In genomic region chr14:122463080-122463691, GRCm38 (mm10) we compare ENCODE assay signal across 8 mouse cellular contexts. TPM values are rescaled to one million over a fixed set of nuclear protein-coding genes. Genes with fewer than 3 reads are reported as not detected.
DNase-seq lines count a peak whose midpoint lies in the region; ATAC-seq and TF ChIP-seq lines count a peak whose summit lies in the region.

No protein-coding gene starts in this region.

- H3K27ac ChIP-seq in kidney, postnatal 0 days = no peak overlapping the region
- H3K27ac ChIP-seq in forebrain, embryonic 12.5 days = peak overlapping the region; percentile 99
- H3K27ac ChIP-seq in liver, embryonic 12.5 days = no peak overlapping the region

- H3K27me3 ChIP-seq in kidney, postnatal 0 days (ENCODE audit: insufficient read depth, low read length) = peaks cover 76% of the 10 kb centered on the region
- peaks cover 63% of the 10 kb centered on the region for H3K27me3 ChIP-seq in forebrain, embryonic 12.5 days
- peaks cover 88% of the 10 kb centered on the region for H3K27me3 ChIP-seq in liver, embryonic 12.5 days (replicated peaks)
- peaks cover 4% of the 10 kb centered on the region for H3K27me3 ChIP-seq in splenic B cell, adult 2 months (ENCODE audit: control insufficient read depth, insufficient read depth, low read length, poor library complexity, severe bottlenecking)

- H3K36me3 ChIP-seq in kidney, postnatal 0 days (ENCODE audit: insufficient read depth, low read length) = no peaks in the 10 kb centered on the region
- H3K36me3 ChIP-seq in forebrain, embryonic 12.5 days (replicated peaks) = no peaks in the 10 kb centered on the region
- no peaks in the 10 kb centered on the region for H3K36me3 ChIP-seq in liver, embryonic 12.5 days
- H3K36me3 ChIP-seq in splenic B cell, adult 2 months (ENCODE audit: control insufficient read depth, insufficient read depth, low read length, poor library complexity, severe bottlenecking) = no peaks in the 10 kb centered on the region

- H3K9ac ChIP-seq in kidney, postnatal 0 days (ENCODE audit: low read depth, low read length) = no peak overlapping the region
- H3K9ac ChIP-seq in forebrain, embryonic 12.5 days = peak overlapping the region; percentile 96
- H3K9ac ChIP-seq in liver, embryonic 12.5 days = no peak overlapping the region

- H3K4me1 ChIP-seq in kidney, postnatal 0 days (replicated peaks; ENCODE audit: insufficient read depth, low read length) = peaks cover 18% of the 10 kb centered on the region
- peaks cover 46% of the 10 kb centered on the region for H3K4me1 ChIP-seq in forebrain, embryonic 12.5 days
- H3K4me1 ChIP-seq in liver, embryonic 12.5 days = peaks cover 26% of the 10 kb centered on the region
- peaks cover 5% of the 10 kb centered on the region; the same call in 1 of the 2 replicates for H3K4me1 ChIP-seq in lung, adult 2 months (ENCODE audit: control insufficient read depth, insufficient read depth, low read length)

- 3% methylated on average over 40 of the region's 40 CpGs for WGBS in kidney, postnatal 0 days
- under 1% methylated on average over 40 of the region's 40 CpGs for WGBS in forebrain, embryonic 12.5 days
- WGBS in liver, embryonic 12.5 days (ENCODE audit: insufficient replicate concordance) = 2% methylated on average over 40 of the region's 40 CpGs
- WGBS in lung, adult 2 months = 6% methylated on average over 40 of the region's 40 CpGs

- TF ChIP-seq CTCF in kidney, postnatal 0 days (IDR thresholded peaks at IDR 0.05; ENCODE audit: low read depth) = no peak
- TF ChIP-seq CTCF in lung, adult 2 months (IDR thresholded peaks at IDR 0.05; ENCODE audit: insufficient read depth, low read length) = no peak

- H3K4me3 ChIP-seq in kidney, postnatal 0 days (replicated peaks; ENCODE audit: low read depth, low read length) = peak overlapping the region; percentile 40
- peak overlapping the region; percentile 72 for H3K4me3 ChIP-seq in forebrain, embryonic 12.5 days (replicated peaks)
- peak overlapping the region; percentile 53 for H3K4me3 ChIP-seq in liver, embryonic 12.5 days
- H3K4me3 ChIP-seq in lung, adult 2 months (replicated peaks; ENCODE audit: extremely low read depth, low read depth, low read length) = no peak overlapping the region

- no peaks in the 10 kb centered on the region for H3K9me3 ChIP-seq in kidney, postnatal 0 days (replicated peaks; ENCODE audit: low read length)
- no peaks in the 10 kb centered on the region for H3K9me3 ChIP-seq in forebrain, embryonic 12.5 days
- no peaks in the 10 kb centered on the region for H3K9me3 ChIP-seq in liver, embryonic 12.5 days (replicated peaks)

- DNase-seq in kidney, postnatal 0 days (ENCODE audit: low spot score) = no peak
- DNase-seq in kidney, postnatal 4 days = no peak
- DNase-seq in brain, adult 2 months (ENCODE audit: low read depth, low spot score) = peak; percentile 52
- DNase-seq in splenic B cell, adult 2 months (ENCODE audit: low read depth, low spot score) = peak; percentile 39
- no peak for DNase-seq in thymus, postnatal 25 days
- no peak for DNase-seq in lung, adult 2 months

- TF ChIP-seq POLR2A in lung, adult 2 months (IDR thresholded peaks at IDR 0.05; ENCODE audit: borderline replicate concordance, extremely low read depth, low read depth, low read length) = no peak

- ATAC-seq in kidney, postnatal 0 days (replicated peaks; ENCODE audit: low FRiP score, low read depth) = no peak
- ATAC-seq in forebrain, embryonic 12.5 days (ENCODE audit: low FRiP score) = no peak
- ATAC-seq in liver, embryonic 12.5 days = no peak

- peak overlapping the region; percentile 80 for H3K4me2 ChIP-seq in kidney, postnatal 0 days (ENCODE audit: low read length)
- H3K4me2 ChIP-seq in forebrain, embryonic 12.5 days = peak overlapping the region; percentile 76
- peak overlapping the region; percentile 77 for H3K4me2 ChIP-seq in liver, embryonic 12.5 days

RNA-seq across cellular contexts. Expression of gene Zic5, which starts 2.3 kb away (rescaled TPM):
- 0.06 and 0.11 TPM in 2 replicates for polyA plus RNA-seq in kidney, postnatal 0 days (2015; fragmentation: Nextera tagmentation; extraction: Ambion mirVana)
- 18.6 and 25.8 TPM in 2 replicates for polyA plus RNA-seq in forebrain, embryonic 12.5 days (2016; fragmentation: Nextera tagmentation; extraction: Ambion mirVana)
- polyA plus RNA-seq in liver, embryonic 12.5 days (2016; fragmentation: Nextera tagmentation; extraction: Ambion mirVana) = not detected in 2 replicates
- polyA plus RNA-seq in lung, adult 2 months (2012; rRNA removed) = 0.06 TPM in 1 of 2 replicates, not detected in the other

RNA-seq across cellular contexts. Expression of gene Zic2, which starts 12.0 kb away (rescaled TPM):
- not detected in 2 replicates for polyA plus RNA-seq in kidney, postnatal 0 days (2015; fragmentation: Nextera tagmentation; extraction: Ambion mirVana)
- 12.7 and 16.3 TPM in 2 replicates for polyA plus RNA-seq in forebrain, embryonic 12.5 days (2016; fragmentation: Nextera tagmentation; extraction: Ambion mirVana)
- polyA plus RNA-seq in liver, embryonic 12.5 days (2016; fragmentation: Nextera tagmentation; extraction: Ambion mirVana) = not detected in 2 replicates
- polyA plus RNA-seq in lung, adult 2 months (2012; rRNA removed) = not detected in 2 replicates

RNA-seq across cellular contexts. Expression of gene Gm5089, which starts 12.3 kb away (rescaled TPM):
- not detected in 2 replicates for polyA plus RNA-seq in kidney, postnatal 0 days (2015; fragmentation: Nextera tagmentation; extraction: Ambion mirVana)
- polyA plus RNA-seq in forebrain, embryonic 12.5 days (2016; fragmentation: Nextera tagmentation; extraction: Ambion mirVana) = 1.6 and 2.1 TPM in 2 replicates
- polyA plus RNA-seq in liver, embryonic 12.5 days (2016; fragmentation: Nextera tagmentation; extraction: Ambion mirVana) = not detected in 2 replicates
- not detected in 2 replicates for polyA plus RNA-seq in lung, adult 2 months (2012; rRNA removed)

RNA-seq across cellular contexts. Expression of gene Gm10837, which starts 27.2 kb away (rescaled TPM):
- not detected in 2 replicates for polyA plus RNA-seq in kidney, postnatal 0 days (2015; fragmentation: Nextera tagmentation; extraction: Ambion mirVana)
- polyA plus RNA-seq in forebrain, embryonic 12.5 days (2016; fragmentation: Nextera tagmentation; extraction: Ambion mirVana) = 0.36 and 0.59 TPM in 2 replicates
- not detected in 2 replicates for polyA plus RNA-seq in liver, embryonic 12.5 days (2016; fragmentation: Nextera tagmentation; extraction: Ambion mirVana)
- polyA plus RNA-seq in lung, adult 2 months (2012; rRNA removed) = not detected in 2 replicates

Comparison
In these comparisons a context has a peak if more than half of its experiments do, and no peak if none do; other contexts are left out.
1. DNase-seq: peak in brain, adult 2 months (single experiment) and splenic B cell, adult 2 months (single experiment); none in kidney, postnatal 0 days (single experiment), kidney, postnatal 4 days (0 of 2), thymus, postnatal 25 days (single experiment) and lung, adult 2 months (single experiment).
2. RNA of gene Zic5, which starts 2.3 kb away (polyA plus RNA-seq): 18.6 to 25.8 TPM in forebrain, embryonic 12.5 days; 0.06 to 0.11 TPM in kidney, postnatal 0 days, 0.06 TPM in lung, adult 2 months and not detected in liver, embryonic 12.5 days; every median in the first group is over 10 times any median in the second.
3. RNA of gene Zic2, which starts 12.0 kb away (polyA plus RNA-seq): 12.7 to 16.3 TPM in forebrain, embryonic 12.5 days; not detected in kidney, postnatal 0 days, not detected in liver, embryonic 12.5 days and not detected in lung, adult 2 months; every median in the first group is over 10 times any median in the second.
4. Peak in every context shown above with its lines, with median percentiles within 50 percentile points of each other: H3K4me2 ChIP-seq.